Mouse (Mus musculus): ENCODE results near the gene Lmntd1. TPM values are rescaled to one million over a fixed set of nuclear protein-coding genes. Genes with fewer than 3 reads are reported as not detected.

Gene Lmntd1
- polyA plus RNA-seq, 1 experiment from 2014 or later, result 0.75 TPM

- no peaks in the 10 kb centered on the region for H3K36me3 ChIP-seq (ENCODE audit: control insufficient read depth, insufficient read depth, low read length)
- ATAC-seq, result peak; percentile 34; the same call in 1 of the 2 replicates
- H3K9ac ChIP-seq (ENCODE audit: low read depth, low read length), result no peak overlapping the region
- H3K4me3 ChIP-seq (ENCODE audit: low read length), result no peak overlapping the region
- H3K27ac ChIP-seq (ENCODE audit: low read length), result peak overlapping the region; percentile 84
- H3K4me1 ChIP-seq (ENCODE audit: control insufficient read depth, insufficient read depth, low read length), result peaks cover 17% of the 10 kb centered on the region
- 62% methylated on average over 6 of the region's 6 CpGs for WGBS
- H3K27me3 ChIP-seq (replicated peaks; ENCODE audit: control insufficient read depth, insufficient read depth, low read length), result no peaks in the 10 kb centered on the region
- H3K4me2 ChIP-seq (ENCODE audit: low read depth, low read length), result no peak overlapping the region
- no peaks in the 10 kb centered on the region for H3K9me3 ChIP-seq (ENCODE audit: control insufficient read depth, low read length)
Measured at GRCm38 (mm10) chr6:145592036-145592435, 22.1 kb downstream of the Lmntd1 start.

- Histone ChIP-seq H3K36me3 (ENCODE audit: control insufficient read depth, insufficient read depth, low read length) (no peaks in the 10 kb centered on the region), H3K4me3 (ENCODE audit: low read length) (no peak overlapping the region), H3K27ac (ENCODE audit: low read length) (no peak overlapping the region), H3K4me2 (ENCODE audit: low read depth, low read length) (no peak overlapping the region), H3K4me1 (ENCODE audit: control insufficient read depth, insufficient read depth, low read length) (peaks cover 17% of the 10 kb centered on the region), H3K9me3 (ENCODE audit: control insufficient read depth, low read length) (no peaks in the 10 kb centered on the region), H3K9ac (ENCODE audit: low read depth, low read length) (no peak overlapping the region), H3K27me3 (replicated peaks; ENCODE audit: control insufficient read depth, insufficient read depth, low read length) (no peaks in the 10 kb centered on the region)
- no peak for ATAC-seq
- whole genome bisulfite sequencing, result 79% methylated on average over 1 of the region's 1 CpGs
Measured at GRCm38 (mm10) chr6:145591578-145591977, 22.5 kb downstream of the Lmntd1 start.

- Histone ChIP-seq H3K36me3 (ENCODE audit: control insufficient read depth, insufficient read depth, low read length) (no peaks in the 10 kb centered on the region), H3K4me2 (ENCODE audit: low read depth, low read length) (no peak overlapping the region), H3K4me1 (ENCODE audit: control insufficient read depth, insufficient read depth, low read length) (peaks cover 14% of the 10 kb centered on the region), H3K27ac (ENCODE audit: low read length) (no peak overlapping the region), H3K9ac (ENCODE audit: low read depth, low read length) (no peak overlapping the region), H3K4me3 (ENCODE audit: low read length) (no peak overlapping the region), H3K9me3 (ENCODE audit: control insufficient read depth, low read length) (no peaks in the 10 kb centered on the region), H3K27me3 (replicated peaks; ENCODE audit: control insufficient read depth, insufficient read depth, low read length) (no peaks in the 10 kb centered on the region)
- WGBS, result 71% methylated on average over 11 of the region's 11 CpGs
- ATAC-seq, result no peak
Measured at GRCm38 (mm10) chr6:145590501-145591293, 23.4 kb downstream of the Lmntd1 start.

GRCm38 (mm10) chr6:145585052-145585973 lies 28.8 kb downstream of the Lmntd1 start:
- no peaks in the 10 kb centered on the region for H3K4me1 ChIP-seq (ENCODE audit: control insufficient read depth, insufficient read depth, low read length)
- 0 out of 2 replicates have a peak, but pooled peaks cover 3% of the 10 kb centered on the region for H3K9me3 ChIP-seq (ENCODE audit: control insufficient read depth, low read length)
- no peak overlapping the region for H3K4me3 ChIP-seq (ENCODE audit: low read length)
- H3K4me2 ChIP-seq (ENCODE audit: low read depth, low read length), result no peak overlapping the region
- no peaks in the 10 kb centered on the region for H3K36me3 ChIP-seq (ENCODE audit: control insufficient read depth, insufficient read depth, low read length)
- no peak for ATAC-seq
- H3K9ac ChIP-seq (ENCODE audit: low read depth, low read length), result no peak overlapping the region
- no peak overlapping the region for H3K27ac ChIP-seq (ENCODE audit: low read length)
- no peaks in the 10 kb centered on the region for H3K27me3 ChIP-seq (replicated peaks; ENCODE audit: control insufficient read depth, insufficient read depth, low read length)
- WGBS, result 80% methylated on average over 21 of the region's 21 CpGs

GRCm38 (mm10) chr6:145581366-145582170 lies 32.6 kb downstream of the Lmntd1 start:
- Histone ChIP-seq H3K4me3 (ENCODE audit: low read length) (no peak overlapping the region), H3K4me1 (ENCODE audit: control insufficient read depth, insufficient read depth, low read length) (peaks cover 3% of the 10 kb centered on the region; the same call in 1 of the 2 replicates), H3K9me3 (ENCODE audit: control insufficient read depth, low read length) (0 out of 2 replicates have a peak, but pooled peaks cover 3% of the 10 kb centered on the region), H3K36me3 (ENCODE audit: control insufficient read depth, insufficient read depth, low read length) (no peaks in the 10 kb centered on the region), H3K27me3 (replicated peaks; ENCODE audit: control insufficient read depth, insufficient read depth, low read length) (no peaks in the 10 kb centered on the region), H3K4me2 (ENCODE audit: low read depth, low read length) (no peak overlapping the region), H3K9ac (ENCODE audit: low read depth, low read length) (no peak overlapping the region), H3K27ac (ENCODE audit: low read length) (no peak overlapping the region)
- whole genome bisulfite sequencing, result 68% methylated on average over 10 of the region's 10 CpGs
- no peak for ATAC-seq

GRCm38 (mm10) chr6:145579761-145580160 lies 34.4 kb downstream of the Lmntd1 start:
- Histone ChIP-seq H3K4me1 (ENCODE audit: control insufficient read depth, insufficient read depth, low read length) (peaks cover 3% of the 10 kb centered on the region; the same call in 1 of the 2 replicates), H3K36me3 (ENCODE audit: control insufficient read depth, insufficient read depth, low read length) (no peaks in the 10 kb centered on the region), H3K27me3 (replicated peaks; ENCODE audit: control insufficient read depth, insufficient read depth, low read length) (no peaks in the 10 kb centered on the region), H3K9me3 (ENCODE audit: control insufficient read depth, low read length) (0 out of 2 replicates have a peak, but pooled peaks cover 3% of the 10 kb centered on the region), H3K9ac (ENCODE audit: low read depth, low read length) (no peak overlapping the region), H3K27ac (ENCODE audit: low read length) (no peak overlapping the region), H3K4me2 (ENCODE audit: low read depth, low read length) (no peak overlapping the region), H3K4me3 (ENCODE audit: low read length) (no peak overlapping the region)
- ATAC-seq, result no peak
- WGBS, result 81% methylated on average over 3 of the region's 3 CpGs

GRCm38 (mm10) chr6:145578457-145579185 lies 35.5 kb downstream of the Lmntd1 start:
- Histone ChIP-seq H3K4me1 (ENCODE audit: control insufficient read depth, insufficient read depth, low read length) (peaks cover 3% of the 10 kb centered on the region; the same call in 1 of the 2 replicates), H3K4me2 (ENCODE audit: low read depth, low read length) (no peak overlapping the region), H3K27ac (ENCODE audit: low read length) (no peak overlapping the region), H3K27me3 (replicated peaks; ENCODE audit: control insufficient read depth, insufficient read depth, low read length) (no peaks in the 10 kb centered on the region), H3K9me3 (ENCODE audit: control insufficient read depth, low read length) (no peaks in the 10 kb centered on the region), H3K9ac (ENCODE audit: low read depth, low read length) (no peak overlapping the region), H3K36me3 (ENCODE audit: control insufficient read depth, insufficient read depth, low read length) (no peaks in the 10 kb centered on the region), H3K4me3 (ENCODE audit: low read length) (no peak overlapping the region)
- 49% methylated on average over 10 of the region's 10 CpGs for WGBS
- ATAC-seq, result no peak

GRCm38 (mm10) chr6:145576762-145577161 lies 37.4 kb downstream of the Lmntd1 start:
- peaks cover 3% of the 10 kb centered on the region; the same call in 1 of the 2 replicates for H3K4me1 ChIP-seq (ENCODE audit: control insufficient read depth, insufficient read depth, low read length)
- no peak overlapping the region for H3K27ac ChIP-seq (ENCODE audit: low read length)
- H3K4me2 ChIP-seq (ENCODE audit: low read depth, low read length), result no peak overlapping the region
- 92% methylated on average over 4 of the region's 4 CpGs for WGBS
- no peaks in the 10 kb centered on the region for H3K36me3 ChIP-seq (ENCODE audit: control insufficient read depth, insufficient read depth, low read length)
- no peaks in the 10 kb centered on the region for H3K9me3 ChIP-seq (ENCODE audit: control insufficient read depth, low read length)
- no peak for ATAC-seq
- no peak overlapping the region for H3K4me3 ChIP-seq (ENCODE audit: low read length)
- H3K9ac ChIP-seq (ENCODE audit: low read depth, low read length), result no peak overlapping the region
- H3K27me3 ChIP-seq (replicated peaks; ENCODE audit: control insufficient read depth, insufficient read depth, low read length), result no peaks in the 10 kb centered on the region

All from intestine, embryonic 16.5 days (tissue).